9 mouse cellular contexts compared by ENCODE assay signal in genomic region chr6:30302156-30302555, GRCm38 (mm10). TPM values are rescaled to one million over a fixed set of nuclear protein-coding genes. Genes with fewer than 3 reads are reported as not detected.
DNase-seq lines count a peak whose midpoint lies in the region; ATAC-seq and TF ChIP-seq lines count a peak whose summit lies in the region.
"Had no signal": no experiment of that assay in that cellular context is flagged by ENCODE, and none has a peak within 500 bp of the region (broad histone marks: within the 10 kb centered on the region; RNA-seq: fewer than 3 reads in every experiment).

No protein-coding gene starts in this region.

- no peak for TF ChIP-seq EP300 in CH12.LX (IDR thresholded peaks at IDR 0.05; ENCODE audit: low read length)
- no peak for TF ChIP-seq EP300 in liver, postnatal 0 days (IDR thresholded peaks at IDR 0.05; ENCODE audit: low read depth)

- peak overlapping the region; percentile 80 for H3K4me2 ChIP-seq in heart, embryonic 11.5 days
- peak overlapping the region; percentile 94 for H3K4me2 ChIP-seq in CH12.LX (ENCODE audit: insufficient read depth, low read depth, poor library complexity, severe bottlenecking)
- peak overlapping the region; percentile 90 for H3K4me2 ChIP-seq in forebrain, embryonic 16.5 days (ENCODE audit: low read length)
- H3K4me2 ChIP-seq in liver, postnatal 0 days (ENCODE audit: low read depth, low read length): peak overlapping the region; percentile 77

- H3K27ac ChIP-seq in heart, embryonic 11.5 days (ENCODE audit: low read depth, low read length): peak overlapping the region; percentile 94
- no peak overlapping the region for H3K27ac ChIP-seq in CH12.LX (ENCODE audit: insufficient read depth, low read depth)
- H3K27ac ChIP-seq in forebrain, embryonic 16.5 days (ENCODE audit: low read length): peak overlapping the region; percentile 59
- peak overlapping the region; percentile 92 for H3K27ac ChIP-seq in liver, postnatal 0 days (ENCODE audit: low read depth)

- peaks cover 33% of the 10 kb centered on the region for H3K4me1 ChIP-seq in heart, embryonic 11.5 days (ENCODE audit: control insufficient read depth, insufficient read depth, low read length)
- peaks cover 0 to 37% of the 10 kb centered on the region in 2 experiments; a peak in 2 of 4 replicates for H3K4me1 ChIP-seq in CH12.LX (ENCODE audit: control insufficient read depth in 1 of 2, insufficient read depth in 2 of 2)
- peaks cover 30% of the 10 kb centered on the region for H3K4me1 ChIP-seq in forebrain, embryonic 16.5 days (replicated peaks; ENCODE audit: control insufficient read depth, insufficient read depth, low read length)
- H3K4me1 ChIP-seq in liver, postnatal 0 days (ENCODE audit: insufficient read depth): peaks cover 44% of the 10 kb centered on the region

- TF ChIP-seq RAD21 in CH12.LX (IDR thresholded peaks at IDR 0.05; ENCODE audit: low read depth, low read length): no peak

- no peaks in the 10 kb centered on the region for H3K9me3 ChIP-seq in heart, embryonic 11.5 days (replicated peaks; ENCODE audit: control insufficient read depth, low read length)
- no peaks in the 10 kb centered on the region for H3K9me3 ChIP-seq in CH12.LX (replicated peaks; ENCODE audit: low read length)
- no peaks in the 10 kb centered on the region for H3K9me3 ChIP-seq in forebrain, embryonic 16.5 days (ENCODE audit: control insufficient read depth, low read length)
- H3K9me3 ChIP-seq in liver, postnatal 0 days (ENCODE audit: low read length): no peaks in the 10 kb centered on the region
- H3K9me3 ChIP-seq: G1E had no signal

- H3K79me2 ChIP-seq in CH12.LX (replicated peaks; ENCODE audit: control insufficient read depth, extremely low read depth, insufficient read depth, poor library complexity, severe bottlenecking): peaks cover 29% of the 10 kb centered on the region

- DNase-seq in heart, postnatal 25 days (ENCODE audit: low spot score): no peak
- DNase-seq in CH12.LX (ENCODE audit: extremely low read depth): no peak
- DNase-seq in liver, postnatal 0 days: no peak
- DNase-seq in MN1 (ENCODE audit: low spot score): no peak
- no peak for DNase-seq in right cerebral cortex, adult 2 months (ENCODE audit: low spot score in 2 of 2)
- no peak for DNase-seq in testis, postnatal 14 days (ENCODE audit: low spot score)

- H3K36me3 ChIP-seq in heart, embryonic 11.5 days (ENCODE audit: control insufficient read depth, insufficient read depth, low read length): peaks cover 6% of the 10 kb centered on the region; the same call in 1 of the 2 replicates
- peaks cover 3 to 16% of the 10 kb centered on the region in 2 experiments for H3K36me3 ChIP-seq in CH12.LX (replicated peaks in 1 of 2; ENCODE audit: control insufficient read depth in 1 of 2, insufficient read depth in 1 of 2, low read length in 1 of 2)
- no peaks in the 10 kb centered on the region for H3K36me3 ChIP-seq in forebrain, embryonic 16.5 days (ENCODE audit: control insufficient read depth, insufficient read depth)
- H3K36me3 ChIP-seq in liver, postnatal 0 days (replicated peaks; ENCODE audit: insufficient read depth, low read length): peaks cover 9% of the 10 kb centered on the region

- dilution Hi-C loops in CH12.LX (cut with MboI; ENCODE audit: extremely low pct_ligation_motif_present, extremely low pct_unique_long_range_greater_than_20kb, low sequenced_read_pairs): no loop called here

- peak overlapping the region; percentile 70 for H3K9ac ChIP-seq in heart, embryonic 11.5 days (ENCODE audit: low read depth, low read length)
- H3K9ac ChIP-seq in CH12.LX (ENCODE audit: insufficient read depth, low read depth): peak overlapping the region; percentile 52
- H3K9ac ChIP-seq in forebrain, embryonic 16.5 days (replicated peaks; ENCODE audit: low read depth, low read length): peak overlapping the region; percentile 55
- peak overlapping the region; percentile 42 for H3K9ac ChIP-seq in liver, postnatal 0 days (replicated peaks)

- ATAC-seq in heart, embryonic 11.5 days (replicated peaks; ENCODE audit: insufficient number of reproducible peaks, low FRiP score, low TSS enrichment): no peak
- ATAC-seq in forebrain, embryonic 16.5 days: no peak
- ATAC-seq in liver, postnatal 0 days: no peak

- no peak for TF ChIP-seq POLR2A in CH12.LX (IDR thresholded peaks at IDR 0.05; ENCODE audit: low read depth, low read length)

- no peaks in the 10 kb centered on the region for H3K27me3 ChIP-seq in heart, embryonic 11.5 days (ENCODE audit: control insufficient read depth, insufficient read depth, low read length)
- no peaks in the 10 kb centered on the region for H3K27me3 ChIP-seq in CH12.LX (replicated peaks)
- H3K27me3 ChIP-seq in forebrain, embryonic 16.5 days (replicated peaks; ENCODE audit: control insufficient read depth, insufficient read depth, low read length): no peaks in the 10 kb centered on the region
- H3K27me3 ChIP-seq in liver, postnatal 0 days (ENCODE audit: insufficient read depth, low read length): no peaks in the 10 kb centered on the region

- in situ Hi-C loops in CH12.LX (cut with MboI; ENCODE audit: low pct_ligation_motif_present, low pct_unique_long_range_greater_than_20kb, low sequenced_read_pairs): no loop called here

- intact Hi-C loops in heart, postnatal 25 days (cut with DNase I): loop anchor here (5.0 kb wide), 3 partner anchors 35 to 75 kb away; no protein-coding TSS in a partner anchor

- peak overlapping the region; percentile 75 for H3K4me3 ChIP-seq in heart, embryonic 11.5 days (ENCODE audit: low read depth, low read length)
- peak overlapping the region; percentile 54 to 78 (median 71) for H3K4me3 ChIP-seq in CH12.LX (replicated peaks in 1 of 3; ENCODE audit: low read depth in 2 of 3, low read length in 2 of 3, poor library complexity in 1 of 3)
- peak overlapping the region; percentile 81 for H3K4me3 ChIP-seq in forebrain, embryonic 16.5 days (replicated peaks; ENCODE audit: low read length)
- H3K4me3 ChIP-seq in liver, postnatal 0 days (ENCODE audit: low read depth, low read length): peak overlapping the region; percentile 85

- 7% methylated on average over 4 of the region's 4 CpGs for WGBS in heart, embryonic 11.5 days (ENCODE audit: insufficient replicate concordance)
- 7% methylated on average over 4 of the region's 4 CpGs for WGBS in forebrain, embryonic 16.5 days
- 47% methylated on average over 4 of the region's 4 CpGs for WGBS in liver, postnatal 0 days (ENCODE audit: insufficient replicate concordance)

- no peak for TF ChIP-seq CTCF in CH12.LX (conservative IDR thresholded peaks at IDR 0.05 in 1 of 2, IDR thresholded peaks at IDR 0.05 in 1 of 2; ENCODE audit: low read depth in 2 of 2, low read length in 2 of 2)
- TF ChIP-seq CTCF in liver, postnatal 0 days (IDR thresholded peaks at IDR 0.05; ENCODE audit: low read depth): no peak

TF ChIP-seq in CH12.LX, 34 proteins besides CTCF, POLR2A, EP300 and RAD21:
- TF ChIP-seq RCOR1 (conservative IDR thresholded peaks at IDR 0.05; ENCODE audit: low read depth, low read length): no peak
- no peak for TF ChIP-seq BHLHE40 (IDR thresholded peaks at IDR 0.05; ENCODE audit: low read depth, low read length)
- TF ChIP-seq ZKSCAN1 (IDR thresholded peaks at IDR 0.05; ENCODE audit: borderline replicate concordance, low read depth, low read length): no peak
- no peak for TF ChIP-seq IRF4 (IDR thresholded peaks at IDR 0.05; ENCODE audit: low read depth, low read length)
- TF ChIP-seq CHD1 (IDR thresholded peaks at IDR 0.05; ENCODE audit: low read depth, low read length): 0 out of 2 replicates have a peak, but pooled peaks have one; percentile 7
- TF ChIP-seq MXI1 (IDR thresholded peaks at IDR 0.05; ENCODE audit: low read depth, low read length): no peak

RNA-seq across cellular contexts. Expression of gene Ube2h, which starts 2.2 kb away (rescaled TPM):
- polyA plus RNA-seq in heart, embryonic 11.5 days (2014; fragmentation: Nextera tagmentation; extraction: Ambion mirVana): 58.4 and 60.9 TPM in 2 replicates
- total RNA-seq in heart, postnatal 25 days (2021): 10 to 100 TPM; 64.4 to 80.8 TPM
- total RNA-seq in CH12.LX (2012; rRNA removed) (9.4 and 13.4 TPM in 2 replicates), CH12.LX (2014; rRNA removed) (5.9 and 6.1 TPM in 2 replicates)
- polyA plus RNA-seq in CH12.LX (2012; ENCODE audit: insufficient read length, low read depth): 11.8 and 13.4 TPM in 2 replicates
- 65.9 and 69.4 TPM in 2 replicates for polyA plus RNA-seq in forebrain, embryonic 16.5 days (2015; fragmentation: Nextera tagmentation; extraction: Ambion mirVana)
- polyA plus RNA-seq in liver, postnatal 0 days (2015; fragmentation: Nextera tagmentation; extraction: Ambion mirVana): 18.2 and 23.5 TPM in 2 replicates
